Mouse (Mus musculus): ENCODE results near the gene Nlrp2. TPM values are rescaled to one million over a fixed set of nuclear protein-coding genes. Genes with fewer than 3 reads are reported as not detected.

Gene Nlrp2
- polyA plus RNA-seq (2012; rRNA removed): not detected in 2 replicates

- DNase-seq (ENCODE audit: low spot score): no peak
Observed at GRCm38 (mm10) chr7:5350935-5351334, at the start of gene Nlrp2. TSS of gene Nlrp2 (minus strand) at chr7:5351035.

- no peak for DNase-seq (ENCODE audit: low spot score)
Observed at GRCm38 (mm10) chr7:5366724-5367123, 15.9 kb upstream of the Nlrp2 start.

DNA sequence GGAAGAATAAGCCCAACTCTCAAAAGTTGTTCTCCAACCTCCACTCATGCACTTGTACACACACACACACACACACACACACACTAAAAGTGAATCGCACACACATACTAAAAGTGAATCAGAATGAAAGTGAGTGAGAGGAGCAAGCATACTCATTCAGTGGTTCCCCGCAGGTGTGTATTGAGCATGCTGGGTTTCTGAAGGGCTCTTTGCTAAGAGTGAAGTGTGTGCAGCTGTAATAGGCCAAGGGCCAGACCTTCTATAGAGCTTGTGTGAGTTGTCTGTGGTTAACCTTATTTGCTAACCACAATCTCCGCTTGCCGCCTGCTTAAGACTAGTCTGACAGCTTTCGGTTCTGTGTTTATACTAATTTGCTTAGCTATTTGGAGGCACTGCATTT is 12.8 kb upstream of the Nlrp2 start:
- DNase-seq (ENCODE audit: low spot score): no peak

DNA sequence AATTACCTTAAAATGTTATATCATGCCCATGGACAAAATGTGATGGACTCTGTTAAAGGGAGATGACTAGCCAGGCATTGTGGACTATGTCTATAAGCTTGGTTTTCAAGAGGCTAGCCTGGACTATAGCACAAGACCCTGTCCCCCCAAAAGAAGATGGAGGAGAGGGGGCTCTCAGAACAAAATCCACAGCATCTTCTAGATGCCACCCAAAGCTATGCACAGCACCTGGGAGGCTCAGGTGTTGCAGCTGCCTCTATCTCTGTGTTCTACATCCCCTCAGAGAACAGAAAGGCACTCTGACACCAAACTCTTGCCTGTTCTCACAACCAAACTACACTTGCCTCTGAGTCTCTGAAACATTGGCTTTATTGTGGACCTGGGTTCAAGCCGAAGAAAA is 598 bp downstream of the Nlrp2 start, which contains the start of gene Gm5065:
Gene Gm5065, plus strand, starts transcription at position 301 of the 400 bp plus-strand sequence.
- no peak for DNase-seq (ENCODE audit: low spot score)

GRCm38 (mm10) chr7:5327511-5327910 is 23.3 kb downstream of the Nlrp2 start:
- DNase-seq (ENCODE audit: low spot score): no peak

- DNase-seq (ENCODE audit: low spot score): no peak
Observed at GRCm38 (mm10) chr7:5288281-5288680, 62.6 kb downstream of the Nlrp2 start.

- no peak for DNase-seq (ENCODE audit: low spot score)
Observed at GRCm38 (mm10) chr7:5263051-5263450, 87.8 kb downstream of the Nlrp2 start.

Other genes with a start within 250 kb of the Nlrp2 start
- gene Rfpl4, start 234.1 kb downstream of the Nlrp2 start, polyA plus RNA-seq (2012; rRNA removed): not detected in 2 replicates
- 0.43 and 0.59 TPM in 2 replicates for gene Rasl2-9, start 225.1 kb downstream of the Nlrp2 start, polyA plus RNA-seq (2012; rRNA removed)
- gene Vmn1r55, start 201.4 kb downstream of the Nlrp2 start, polyA plus RNA-seq (2012; rRNA removed): not detected in 2 replicates
- gene Vmn1r56, start 154.3 kb downstream of the Nlrp2 start, polyA plus RNA-seq (2012; rRNA removed): not detected in 2 replicates
- gene Vmn1r57, start 132.5 kb downstream of the Nlrp2 start, polyA plus RNA-seq (2012; rRNA removed): not detected in 2 replicates
- gene Gm5065, start 498 bp downstream of the Nlrp2 start, polyA plus RNA-seq (2012; rRNA removed): not detected in 2 replicates
- gene Vmn1r58, start 62.4 kb upstream of the Nlrp2 start, polyA plus RNA-seq (2012; rRNA removed): not detected in 2 replicates
- gene Vmn1r59, start 105.7 kb upstream of the Nlrp2 start, polyA plus RNA-seq (2012; rRNA removed): not detected in 2 replicates
- gene Vmn2r28, start 142.9 kb upstream of the Nlrp2 start, polyA plus RNA-seq (2012; rRNA removed): not detected in 2 replicates
- gene Vmn1r60, start 196.3 kb upstream of the Nlrp2 start, polyA plus RNA-seq (2012; rRNA removed): not detected in 2 replicates

Measured in urinary bladder, adult 2 months (tissue).